Mouse (Mus musculus): Measurements from ENCODE around the gene Rsph9.

The Rsph9 gene

GRCm38 (mm10) chr17:46098525-46098924, 45.5 kb downstream of the Rsph9 start:
- no peak for DNase-seq

- DNase-seq = no peak
These were observed 52.1 kb downstream of the Rsph9 start for GRCm38 (mm10) chr17:46091899-46092298.

- DNase-seq = no peak
These were observed 52.7 kb downstream of the Rsph9 start for GRCm38 (mm10) chr17:46091351-46091750.

GRCm38 (mm10) chr17:46086341-46086870, 57.6 kb downstream of the Rsph9 start:
- peak; percentile 84 for DNase-seq

GRCm38 (mm10) chr17:46084091-46084501, 59.9 kb downstream of the Rsph9 start:
- DNase-seq = peak; percentile 58

GRCm38 (mm10) chr17:46083381-46083780, 60.6 kb downstream of the Rsph9 start:
- no peak for DNase-seq

GRCm38 (mm10) chr17:46081657-46082056, 62.4 kb downstream of the Rsph9 start:
- DNase-seq = no peak

GRCm38 (mm10) chr17:46081042-46081441, 63.0 kb downstream of the Rsph9 start:
- no peak for DNase-seq

- DNase-seq = no peak
These were observed 63.6 kb downstream of the Rsph9 start for GRCm38 (mm10) chr17:46080388-46080787.

- no peak for DNase-seq
These were observed 65.0 kb downstream of the Rsph9 start for GRCm38 (mm10) chr17:46079037-46079436.

GRCm38 (mm10) chr17:46077921-46078534, 66.0 kb downstream of the Rsph9 start:
- no peak for DNase-seq

- DNase-seq = no peak
These were observed 67.8 kb downstream of the Rsph9 start for GRCm38 (mm10) chr17:46076260-46076551.

GRCm38 (mm10) chr17:46075551-46076259, 68.3 kb downstream of the Rsph9 start:
- DNase-seq = no peak

GRCm38 (mm10) chr17:46075116-46075485, 68.9 kb downstream of the Rsph9 start:
- peak; percentile 59 for DNase-seq

GRCm38 (mm10) chr17:46074398-46075115, 69.5 kb downstream of the Rsph9 start:
- no peak for DNase-seq

- DNase-seq = peak; percentile 69
These were observed 70.2 kb downstream of the Rsph9 start for GRCm38 (mm10) chr17:46073730-46074301.

Measured in embryo, embryonic 11 days (tissue).